Mouse (Mus musculus): Measurements from ENCODE around the gene Miox. TPM values are rescaled to one million over a fixed set of nuclear protein-coding genes. Genes with fewer than 3 reads are reported as not detected.
A peak's percentile ranks its signal among the peaks of the same experiment; 100 is the strongest.

Gene Miox
- not detected for total RNA-seq (2021)
- long read RNA-seq = 0 reads

DNA sequence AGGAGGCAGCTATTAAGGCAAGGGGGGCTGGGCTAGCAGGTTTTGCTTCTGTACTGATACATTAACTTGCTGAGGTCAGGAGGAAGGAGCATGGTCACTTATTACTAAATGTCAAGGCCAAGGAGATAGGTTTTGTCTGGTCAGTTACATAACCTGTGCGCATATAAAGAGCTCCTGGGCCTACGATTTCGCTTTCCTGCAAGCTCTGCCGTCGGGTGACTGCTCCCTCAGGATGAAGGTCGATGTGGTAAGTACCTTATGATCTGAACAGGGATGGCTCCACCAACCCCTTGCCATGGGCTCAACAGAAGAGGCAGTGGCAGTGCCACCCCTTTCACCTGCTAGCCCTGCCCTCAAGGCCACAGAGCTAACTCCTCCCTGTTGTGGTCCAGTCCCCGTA is at the start of gene Miox:
Miox (plus strand) TSS at position 128 of the 400 bp plus-strand sequence.
- DNase-seq (ENCODE audit: low spot score in 2 of 2) = no peak

GRCm38 (mm10) chr15:89285004-89285403 is 49.2 kb upstream of the Miox start:
- no peak for DNase-seq (ENCODE audit: low spot score in 2 of 2)

DNA sequence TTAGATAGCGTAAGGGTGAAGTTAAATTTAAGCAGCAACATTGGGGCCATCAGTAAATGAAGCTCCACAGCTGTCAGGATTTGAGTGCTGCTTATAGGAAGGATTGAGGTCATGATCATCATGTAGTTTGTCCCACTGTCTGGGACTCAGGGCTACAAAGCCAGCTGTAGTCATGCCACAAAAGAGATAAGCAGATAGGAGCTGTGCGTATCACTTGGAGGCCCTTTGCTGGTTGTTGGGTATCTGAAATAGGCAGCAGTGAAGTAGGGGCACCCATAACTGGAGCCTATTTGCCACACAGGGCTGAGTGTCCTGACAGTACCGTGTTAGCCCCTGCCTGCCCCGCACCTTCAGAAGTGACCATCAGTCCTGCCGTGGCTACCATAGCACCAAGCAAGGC is 48.7 kb upstream of the Miox start:
- DNase-seq (ENCODE audit: low spot score in 2 of 2) = no peak

DNA sequence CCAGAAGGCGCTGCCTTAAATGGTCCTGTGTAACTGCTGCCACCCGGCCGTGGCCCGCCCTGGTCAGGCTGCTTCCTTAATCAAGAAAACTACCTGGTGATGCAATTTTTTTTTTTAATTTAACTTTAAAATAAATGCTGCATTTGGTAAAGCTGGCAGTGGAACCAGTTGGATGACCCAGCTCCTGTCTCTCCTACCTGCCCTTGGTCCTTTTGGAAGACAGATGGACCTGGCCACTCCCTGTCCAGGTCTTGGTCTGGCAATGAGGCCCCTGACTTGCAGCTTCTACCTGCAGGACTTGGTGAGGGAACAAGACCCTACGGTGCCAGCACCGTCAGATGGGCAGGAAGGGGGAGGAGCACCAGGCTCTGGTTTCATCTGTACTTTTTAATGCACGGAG is 48.1 kb upstream of the Miox start:
- DNase-seq (ENCODE audit: low spot score in 2 of 2) = no peak

DNA sequence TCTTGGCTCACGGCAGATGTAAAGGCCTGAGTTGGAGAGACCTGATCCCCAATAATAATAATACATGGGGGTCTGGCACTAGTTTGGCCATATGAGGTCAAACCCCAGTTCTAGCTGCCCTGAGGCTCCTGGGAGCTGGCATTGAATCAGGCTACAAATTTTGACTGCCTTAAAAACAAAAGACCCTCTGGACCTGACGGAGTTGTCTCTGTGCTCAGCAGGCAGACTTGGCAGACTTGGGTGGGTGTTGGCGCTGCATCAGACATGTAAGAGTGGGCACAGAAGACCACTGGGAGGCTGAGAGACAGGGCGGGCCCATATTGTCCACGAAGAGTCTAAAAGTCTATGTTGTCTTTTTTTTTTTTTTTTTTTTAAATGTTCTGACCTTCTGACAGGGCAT is 47.6 kb upstream of the Miox start:
- DNase-seq (ENCODE audit: low spot score in 2 of 2) = no peak

DNA sequence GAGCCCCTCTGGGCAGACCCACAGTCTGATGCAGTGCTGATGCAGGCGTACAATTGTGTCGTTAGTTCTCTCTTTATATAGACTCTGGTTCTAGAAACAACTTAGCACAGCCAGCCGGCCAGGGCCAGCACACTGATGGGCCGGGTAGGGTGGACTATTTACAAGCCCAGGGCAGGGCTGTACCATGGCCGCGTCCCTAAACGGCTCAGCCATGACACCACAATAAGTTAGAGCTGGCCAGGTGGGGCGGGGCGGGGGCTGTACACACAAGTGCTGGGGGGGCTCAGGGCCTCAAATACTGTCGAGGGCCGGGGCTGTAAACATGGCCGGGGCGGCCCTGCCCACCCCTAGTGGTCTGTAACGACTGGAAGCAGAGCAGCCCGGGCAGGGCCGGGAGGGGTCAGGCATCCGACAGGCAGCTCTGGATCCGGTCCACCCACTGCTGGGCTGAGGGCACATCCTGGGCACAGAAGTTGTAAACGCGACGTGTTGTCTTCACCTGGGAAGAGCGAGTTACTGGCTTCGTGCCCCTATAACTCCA is 45.9 kb upstream of the Miox start:
- DNase-seq (ENCODE audit: low spot score in 2 of 2) = no peak

DNA sequence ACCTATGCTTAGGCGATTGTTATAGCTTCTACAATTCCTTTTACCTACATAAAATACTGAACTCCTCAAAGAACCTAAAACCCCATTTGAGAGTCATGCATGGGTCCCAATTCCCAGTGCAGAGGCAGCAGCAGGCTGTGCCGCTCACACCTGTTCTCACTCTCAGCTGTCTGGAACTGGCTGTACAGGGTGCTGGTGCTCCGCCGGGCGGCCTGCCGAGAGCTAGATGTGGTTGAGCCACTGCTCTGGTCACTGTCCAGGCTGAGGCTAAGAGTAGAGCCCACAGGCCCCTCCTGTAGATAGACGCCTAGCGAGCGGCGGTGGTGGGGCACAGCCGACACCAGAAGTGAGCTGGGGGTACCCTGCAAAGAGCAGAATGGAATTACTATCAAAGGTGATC is 44.7 kb upstream of the Miox start:
- DNase-seq (ENCODE audit: low spot score in 2 of 2) = no peak

GRCm38 (mm10) chr15:89291521-89291920 is 42.7 kb upstream of the Miox start:
- DNase-seq (ENCODE audit: low spot score in 2 of 2) = no peak

DNA sequence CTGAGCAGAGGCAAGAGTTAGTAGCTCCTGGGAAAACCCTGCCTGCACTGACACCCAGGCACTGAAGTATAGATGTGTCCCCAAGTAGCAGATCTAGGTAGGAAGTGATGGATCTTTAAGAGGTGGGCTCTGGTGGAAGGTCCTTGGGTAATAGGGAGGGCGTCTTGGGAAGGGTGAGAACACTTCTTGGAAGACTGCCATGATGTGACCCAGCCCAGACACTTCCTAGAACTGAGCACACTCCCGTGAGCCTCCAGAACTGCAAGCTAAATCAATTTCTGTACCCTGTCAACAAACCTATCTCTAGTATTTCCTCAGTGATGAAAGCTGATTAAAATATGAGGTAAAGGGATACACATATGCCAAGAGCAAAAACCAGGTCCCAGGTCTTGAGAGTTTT is 41.4 kb upstream of the Miox start:
- no peak for DNase-seq (ENCODE audit: low spot score in 2 of 2)

DNA sequence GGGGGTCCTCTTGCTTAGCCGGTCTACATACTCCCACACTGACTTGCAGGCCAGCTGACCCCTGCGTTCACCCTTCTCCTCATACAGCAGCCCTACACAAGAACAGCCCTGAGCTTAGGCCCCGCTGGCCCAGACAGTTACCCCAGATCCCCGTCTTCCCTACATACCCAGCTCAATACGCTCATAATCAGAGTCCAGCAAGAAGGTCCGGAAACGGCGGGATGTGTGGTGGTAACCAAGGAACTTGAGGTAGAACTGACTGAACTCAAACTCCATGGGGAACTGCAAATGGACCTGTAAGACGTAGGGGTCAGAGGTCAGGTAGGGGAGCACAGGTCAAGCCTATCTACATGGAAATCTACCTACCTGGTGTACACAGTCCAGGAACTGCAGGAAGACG is 40.4 kb upstream of the Miox start:
- no peak for DNase-seq (ENCODE audit: low spot score in 2 of 2)

- no peak for DNase-seq (ENCODE audit: low spot score in 2 of 2)
These were observed 38.5 kb upstream of the Miox start for GRCm38 (mm10) chr15:89295580-89296165.

DNA sequence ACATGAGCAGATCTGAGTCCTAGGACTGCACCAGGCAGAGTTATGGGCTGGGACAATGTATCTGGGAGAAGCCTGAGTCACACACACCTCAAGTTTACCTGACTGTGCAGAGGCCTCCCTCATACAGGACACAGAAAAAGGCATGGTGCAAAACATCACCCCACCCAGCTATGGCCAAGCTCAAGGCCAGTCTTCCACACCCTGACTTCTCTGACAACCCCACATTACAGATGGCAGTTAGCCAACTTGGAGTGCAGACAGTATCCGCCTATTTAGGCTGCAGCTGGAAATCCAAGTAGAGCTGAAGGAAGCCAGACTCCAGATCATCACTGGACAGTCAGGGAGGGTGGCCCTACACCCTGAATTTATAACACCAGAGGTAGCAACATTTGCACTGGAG is 37.7 kb upstream of the Miox start:
- no peak for DNase-seq (ENCODE audit: low spot score in 2 of 2)

DNA sequence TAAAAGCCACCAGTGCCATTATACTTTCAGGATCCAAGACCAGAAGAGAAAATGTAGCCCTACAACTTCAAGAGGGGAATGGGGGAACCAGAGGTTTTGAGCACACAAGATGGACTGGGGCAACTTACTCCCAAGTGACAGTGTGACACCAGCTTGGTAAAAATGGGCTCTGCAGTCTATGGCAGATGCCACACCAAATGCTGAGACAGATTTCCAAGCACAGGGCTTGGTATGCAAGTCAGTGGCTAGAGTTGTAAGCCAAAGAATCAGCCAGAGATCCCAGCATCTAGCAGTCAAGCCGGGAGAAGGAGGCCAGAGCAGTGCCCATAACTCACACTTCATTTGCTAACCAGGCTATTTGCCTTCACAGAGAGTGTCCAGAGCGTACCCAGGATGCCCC is 36.5 kb upstream of the Miox start:
- DNase-seq (ENCODE audit: low spot score in 2 of 2) = no peak

DNA sequence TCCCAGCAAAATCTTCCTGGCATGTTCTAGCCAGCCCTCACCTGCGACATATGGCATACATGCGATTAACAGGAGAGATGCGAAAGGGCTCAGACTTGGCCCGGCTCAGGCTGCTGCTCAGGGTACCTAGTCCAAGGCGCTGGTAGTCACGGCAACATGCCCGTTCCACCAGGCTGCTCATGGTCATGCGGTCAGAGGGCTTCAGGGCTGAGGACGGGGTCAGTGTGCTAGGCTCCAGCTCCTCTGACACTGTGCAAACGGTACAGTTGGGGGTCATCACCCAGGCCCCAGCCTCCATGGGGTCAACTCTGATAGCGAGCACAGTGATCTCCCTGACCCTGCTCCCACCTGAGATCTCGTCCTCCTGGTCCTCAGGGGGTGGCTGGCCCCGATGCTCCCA is 34.0 kb upstream of the Miox start:
- no peak for DNase-seq (ENCODE audit: low spot score in 2 of 2)

DNA sequence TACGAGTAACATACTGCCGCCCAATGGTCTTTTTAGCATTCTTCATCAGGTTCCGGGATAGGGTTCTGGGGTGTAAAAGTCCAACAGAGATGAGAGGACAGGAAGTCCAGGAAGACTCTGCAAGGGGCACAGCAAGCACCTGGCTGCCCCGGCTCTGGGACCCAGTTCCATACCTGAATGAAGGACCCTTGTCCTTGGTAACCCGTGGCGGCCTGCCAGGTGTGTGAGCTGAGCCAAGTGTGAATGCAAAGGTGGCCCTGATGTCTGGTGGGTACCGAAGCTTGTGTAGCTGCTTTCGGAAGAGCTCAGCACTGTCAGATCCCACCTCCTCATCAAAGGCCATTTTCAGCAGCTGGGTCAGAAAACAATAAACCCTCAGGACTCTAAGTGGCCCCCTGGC is 33.6 kb upstream of the Miox start:
- DNase-seq (ENCODE audit: low spot score in 2 of 2) = no peak

DNA sequence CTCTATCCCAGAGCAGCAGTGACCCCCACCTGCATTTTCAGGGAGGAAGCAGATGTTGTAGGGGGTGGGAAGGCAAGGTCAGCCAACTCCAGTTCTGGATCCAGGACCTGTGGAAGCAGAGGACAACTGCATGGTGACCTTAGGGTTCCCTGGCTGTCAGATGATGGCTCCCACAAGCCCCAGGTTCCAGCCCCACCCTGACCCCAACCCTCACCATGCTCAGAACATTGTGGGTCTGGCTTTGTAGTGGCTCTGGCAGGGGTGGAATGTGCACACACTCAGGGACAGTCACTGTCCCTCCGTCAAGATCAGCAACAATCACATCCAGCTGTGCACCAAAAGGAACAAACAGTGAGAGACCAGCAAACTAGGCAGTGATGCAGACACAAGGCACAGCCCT is 28.2 kb upstream of the Miox start:
- DNase-seq (ENCODE audit: low spot score in 2 of 2) = no peak

- peak in 1 of 2 experiments; percentile 3 for DNase-seq (ENCODE audit: low spot score in 2 of 2)
These were observed 26.7 kb upstream of the Miox start for GRCm38 (mm10) chr15:89307461-89307860.

GRCm38 (mm10) chr15:89308406-89309139 is 25.6 kb upstream of the Miox start:
- peak in 1 of 2 experiments; percentile 7 for DNase-seq (ENCODE audit: low spot score in 2 of 2)

DNA sequence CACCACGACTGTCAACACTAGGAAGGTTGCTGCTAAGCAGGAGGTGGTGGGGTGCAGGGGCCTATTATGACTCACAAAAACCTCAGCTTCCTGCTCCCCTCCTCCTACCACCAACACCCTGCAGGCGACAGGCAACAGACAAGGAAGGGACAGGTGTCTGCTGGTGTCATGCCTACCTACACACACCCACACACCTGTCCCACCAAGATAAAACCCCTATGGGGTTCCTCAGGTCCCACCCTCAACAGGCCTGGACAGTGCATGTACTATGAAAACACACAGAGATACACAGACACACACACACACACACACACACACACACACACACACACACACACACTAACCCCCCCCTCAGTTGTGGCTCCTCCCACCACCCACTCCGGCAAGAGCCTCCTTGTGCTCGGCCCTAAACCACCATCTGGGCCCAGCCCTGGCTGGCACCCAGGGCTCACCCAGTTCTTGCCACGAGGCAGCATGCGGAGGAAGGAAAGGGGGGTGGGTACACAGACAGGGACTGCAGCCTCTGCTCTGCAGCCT is 24.2 kb upstream of the Miox start:
- peak; percentile 51 to 61 for DNase-seq (ENCODE audit: low spot score in 2 of 2)

GRCm38 (mm10) chr15:89313359-89313758 is 20.8 kb upstream of the Miox start:
- DNase-seq (ENCODE audit: low spot score in 2 of 2) = no peak

DNA sequence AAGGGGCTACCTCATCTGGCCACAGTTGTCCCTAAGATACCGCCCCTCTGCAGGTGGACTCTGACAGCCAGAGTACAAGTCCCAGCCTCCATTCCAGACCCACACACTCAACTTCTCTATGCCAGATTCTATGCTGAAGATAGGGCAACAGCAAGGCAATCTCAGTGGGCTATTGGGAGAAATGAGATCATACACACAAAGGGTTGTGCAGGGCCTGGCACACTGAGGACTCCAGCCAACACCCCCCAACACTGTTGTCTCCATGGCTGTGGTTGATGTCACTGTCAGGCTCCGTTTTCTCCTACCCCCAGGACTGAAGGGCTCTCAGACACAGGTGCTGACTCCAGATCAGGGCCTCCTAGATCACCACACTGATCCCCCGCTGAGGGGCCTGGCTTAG is 20.1 kb upstream of the Miox start:
- no peak for DNase-seq (ENCODE audit: low spot score in 2 of 2)

DNA sequence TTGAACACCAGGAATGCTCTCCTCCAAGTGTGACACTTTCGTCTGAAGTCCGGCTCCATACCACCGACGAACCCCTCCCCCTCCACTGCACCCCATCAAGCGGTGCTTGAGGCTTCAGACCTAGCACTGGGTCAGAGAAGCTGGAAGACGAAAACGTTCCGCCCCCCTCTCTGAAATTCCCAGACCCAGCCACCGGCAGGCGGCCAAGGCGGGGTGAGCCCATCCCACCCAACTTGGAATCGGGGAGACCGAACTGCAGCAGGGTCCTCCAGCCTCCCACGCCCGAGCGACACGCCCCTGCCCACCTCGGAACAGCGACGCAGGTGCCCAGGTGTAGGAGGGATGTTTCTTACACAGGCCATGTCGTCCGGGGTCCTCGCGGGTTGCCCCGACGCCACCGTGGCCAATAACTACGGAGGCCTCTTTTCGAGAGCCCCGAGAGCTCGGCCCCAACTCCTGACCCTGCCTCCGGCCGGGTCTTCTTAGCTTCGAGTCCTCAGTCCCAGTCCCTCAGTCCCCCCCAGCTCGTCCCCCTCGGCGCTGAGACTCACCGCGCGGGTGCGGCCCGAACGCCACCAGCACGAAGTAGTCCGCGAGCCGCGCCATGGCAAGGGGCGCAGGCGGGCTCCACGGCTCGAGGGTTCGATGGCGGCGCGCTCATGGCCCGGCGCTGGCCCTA is 19.5 kb upstream of the Miox start:
- peak; percentile 51 to 52 for DNase-seq (ENCODE audit: low spot score in 2 of 2)
